ENCODE assay signal across 9 mouse cellular contexts in the genomic region with DNA sequence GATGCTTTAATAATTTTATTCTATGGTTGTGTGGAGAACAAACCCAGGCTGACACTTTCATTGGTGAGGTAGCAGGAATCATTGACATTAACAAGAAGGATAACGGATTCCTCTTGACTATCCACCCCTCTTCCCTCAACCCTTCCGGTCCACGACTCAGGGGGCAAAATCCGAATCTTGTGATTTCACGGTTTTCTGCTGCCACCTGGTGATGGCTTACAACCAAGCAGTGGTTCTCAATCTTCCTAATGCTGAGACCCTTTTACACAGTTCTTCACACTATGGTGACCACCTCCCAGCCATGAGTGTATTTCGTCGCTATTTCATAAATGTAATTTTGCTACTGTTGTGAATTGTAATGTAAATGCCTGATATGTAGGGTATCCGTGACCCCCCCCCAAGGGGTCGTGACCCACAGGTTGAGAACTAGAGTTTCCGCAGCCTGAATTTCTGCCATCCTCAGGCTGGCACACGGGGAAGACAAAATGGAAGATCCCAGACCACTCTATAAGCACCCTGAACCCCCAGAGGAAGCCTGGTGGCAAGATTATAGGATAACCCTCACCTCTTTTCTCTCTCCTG. TPM values are rescaled to one million over a fixed set of nuclear protein-coding genes. Genes with fewer than 3 reads are reported as not detected.
DNase-seq lines count a peak whose midpoint lies in the region; ATAC-seq lines count a peak whose summit lies in the region.
"Had no signal": no experiment of that assay in that cellular context is flagged by ENCODE, and none has a peak within 500 bp of the region (broad histone marks: within the 10 kb centered on the region; RNA-seq: fewer than 3 reads in every experiment).

No protein-coding gene starts in this region.

- DNase-seq in cerebellum, postnatal 10 days: peak; percentile 19
- DNase-seq in cerebellum, adult 8-10 months: no peak
- DNase-seq in thymus, postnatal 10 days (ENCODE audit: low spot score in 2 of 2): peak; percentile 33 to 57
- DNase-seq in adipocyte (ENCODE audit: low spot score): no peak
- no peak for DNase-seq in gastrocnemius, postnatal 25 days

- 0 out of 2 replicates have a peak, but pooled peaks have one; percentile 37 for ATAC-seq in midbrain, embryonic 13.5 days
- no peak for ATAC-seq in midbrain, embryonic 15.5 days (replicated peaks)
- no peak for ATAC-seq in liver, embryonic 16.5 days (ENCODE audit: low read depth)

- no peaks in the 10 kb centered on the region for H3K4me1 ChIP-seq in midbrain, embryonic 13.5 days (replicated peaks)
- H3K4me1 ChIP-seq in midbrain, embryonic 15.5 days: no peaks in the 10 kb centered on the region
- H3K4me1 ChIP-seq in liver, embryonic 16.5 days (ENCODE audit: control insufficient read depth, low read depth, low read length): no peaks in the 10 kb centered on the region

- H3K27ac ChIP-seq in midbrain, embryonic 13.5 days: no peak overlapping the region
- no peak overlapping the region for H3K27ac ChIP-seq in midbrain, embryonic 15.5 days
- no peak overlapping the region for H3K27ac ChIP-seq in liver, embryonic 16.5 days (ENCODE audit: low read length)

- H3K9ac ChIP-seq in midbrain, embryonic 13.5 days (replicated peaks): no peak overlapping the region
- H3K9ac ChIP-seq in midbrain, embryonic 15.5 days: no peak overlapping the region
- no peak overlapping the region for H3K9ac ChIP-seq in liver, embryonic 16.5 days (ENCODE audit: low read depth, low read length)

- 71% methylated on average over 11 of the region's 11 CpGs for WGBS in midbrain, embryonic 13.5 days
- 63% methylated on average over 11 of the region's 11 CpGs for WGBS in midbrain, embryonic 15.5 days
- whole genome bisulfite sequencing in liver, embryonic 16.5 days (ENCODE audit: insufficient replicate concordance): 35% methylated on average over 11 of the region's 11 CpGs

- H3K36me3 ChIP-seq in midbrain, embryonic 13.5 days: no peaks in the 10 kb centered on the region
- H3K36me3 ChIP-seq in midbrain, embryonic 15.5 days (replicated peaks): no peaks in the 10 kb centered on the region
- H3K36me3 ChIP-seq in liver, embryonic 16.5 days (ENCODE audit: control insufficient read depth, insufficient read depth): no peaks in the 10 kb centered on the region

- no peaks in the 10 kb centered on the region for H3K27me3 ChIP-seq in midbrain, embryonic 13.5 days
- no peaks in the 10 kb centered on the region for H3K27me3 ChIP-seq in midbrain, embryonic 15.5 days (replicated peaks)
- H3K27me3 ChIP-seq in liver, embryonic 16.5 days (ENCODE audit: control insufficient read depth, insufficient read depth, low read depth, low read length): no peaks in the 10 kb centered on the region; the same call in none of the 2 replicates

- no peaks in the 10 kb centered on the region for H3K9me3 ChIP-seq in midbrain, embryonic 13.5 days
- no peaks in the 10 kb centered on the region for H3K9me3 ChIP-seq in midbrain, embryonic 15.5 days
- no peaks in the 10 kb centered on the region for H3K9me3 ChIP-seq in liver, embryonic 16.5 days (replicated peaks; ENCODE audit: control insufficient read depth, low read length)

- H3K4me2 ChIP-seq in midbrain, embryonic 13.5 days (replicated peaks): no peak overlapping the region
- no peak overlapping the region for H3K4me2 ChIP-seq in midbrain, embryonic 15.5 days
- H3K4me2 ChIP-seq in liver, embryonic 16.5 days (ENCODE audit: low read depth, low read length): peak overlapping the region; percentile 52; the same call in 1 of the 2 replicates

- H3K4me3 ChIP-seq in midbrain, embryonic 13.5 days (replicated peaks): no peak overlapping the region
- H3K4me3 ChIP-seq in midbrain, embryonic 15.5 days: no peak overlapping the region
- H3K4me3 ChIP-seq in liver, embryonic 16.5 days (ENCODE audit: low read depth, low read length): no peak overlapping the region

RNA-seq across cellular contexts. Expression of a gene that starts 52.7 kb away (rescaled TPM):
- 0.08 and 0.23 TPM in 2 replicates for polyA plus RNA-seq in midbrain, embryonic 13.5 days (2015; fragmentation: Nextera tagmentation; extraction: Ambion mirVana)
- 0.12 and 0.14 TPM in 2 replicates for polyA plus RNA-seq in midbrain, embryonic 15.5 days (2015; fragmentation: Nextera tagmentation; extraction: Ambion mirVana)
- polyA plus RNA-seq in liver, embryonic 16.5 days (2015; fragmentation: Nextera tagmentation; extraction: Ambion mirVana): 0.08 and 0.09 TPM in 2 replicates
- not detected for total RNA-seq in gastrocnemius, postnatal 25 days (2021)
- total RNA-seq: heart, postnatal 10 days had no signal

Comparison
In these comparisons a context has a peak if more than half of its experiments do, and no peak if none do; other contexts are left out.
1. DNase-seq: peak in cerebellum, postnatal 10 days (2 of 2) and thymus, postnatal 10 days (2 of 2); none in cerebellum, adult 8-10 months (single experiment), adipocyte (single experiment) and gastrocnemius, postnatal 25 days (single experiment).